23 mouse cellular contexts compared by ENCODE assay signal in the genomic region with DNA sequence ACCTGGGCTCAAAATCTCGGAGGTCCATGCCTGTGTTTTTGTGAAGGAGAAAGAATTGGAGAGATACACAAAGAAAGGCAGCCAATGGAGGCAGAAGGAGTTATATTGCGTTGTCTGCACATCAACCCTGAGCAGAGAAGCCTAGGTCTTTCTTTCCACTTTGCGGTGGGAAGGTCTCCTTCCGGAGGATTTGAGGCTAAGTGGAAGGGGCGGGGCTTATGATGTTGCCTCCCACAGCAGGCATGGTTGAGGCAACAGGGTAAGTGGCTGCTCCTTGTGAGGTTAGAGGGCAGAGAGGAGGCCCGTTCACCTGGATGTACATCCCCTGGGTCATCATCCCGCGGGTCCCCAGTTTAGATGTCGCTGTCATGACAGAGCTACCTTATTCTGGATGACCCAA. TPM values are rescaled to one million over a fixed set of nuclear protein-coding genes. Genes with fewer than 3 reads are reported as not detected.
DNase-seq lines count a peak whose midpoint lies in the region; ATAC-seq lines count a peak whose summit lies in the region.
"Had no signal": no experiment of that assay in that cellular context is flagged by ENCODE, and none has a peak within 500 bp of the region (broad histone marks: within the 10 kb centered on the region; RNA-seq: fewer than 3 reads in every experiment).

No protein-coding gene starts in this region.

- DNase-seq in CD4-positive helper T cell, adult 2 months (ENCODE audit: low read depth, low spot score), result peak; percentile 61
- DNase-seq in ES-CJ7 (ENCODE audit: low read depth, low spot score), result peak; percentile 56
- DNase-seq in thymus, postnatal 14 days, result peak; percentile 59
- DNase-seq in Muller cell, postnatal 12 days (ENCODE audit: inconsistent ontology term), result no peak
- no peak for DNase-seq in spleen, postnatal 14 days (ENCODE audit: low spot score in 2 of 2)
- no peak for DNase-seq in testis, postnatal 10 days (ENCODE audit: low spot score)
- DNase-seq: adrenal gland, postnatal 14 days; cerebellum, adult 8-10 months; cerebellum, postnatal 36 days; forebrain, postnatal 0 days; gastrocnemius, postnatal 25 days; kidney, adult 8-10 months; liver, postnatal 0 days; retina, postnatal 1 day; right cerebral cortex, postnatal 25 days had no signal

- ATAC-seq in granulocyte monocyte progenitor cell, adult 5-6 weeks (replicated peaks; ENCODE audit: poor library complexity, severe bottlenecking), result peak; percentile 64
- ATAC-seq: forebrain, postnatal 0 days; liver, postnatal 0 days; lung, postnatal 0 days; midbrain, embryonic 13.5 days had no signal

RNA-seq across cellular contexts. Expression of a gene that starts 32.7 kb away (rescaled TPM):
- total RNA-seq in granulocyte monocyte progenitor cell, adult 5-6 weeks (2014; fragmentation: Nextera tagmentation), result not detected in 2 replicates
- not detected in 2 replicates for total RNA-seq in granulocyte monocyte progenitor cell, adult 5-6 weeks (2017)
- total RNA-seq: adrenal gland, postnatal 14 days; forebrain, postnatal 0 days; gastrocnemius, postnatal 25 days; heart, adult 8-10 months; heart, postnatal 25 days; left cerebral cortex, postnatal 10 days; megakaryocyte, adult 5-6 weeks; monocyte, adult 5-6 weeks had no signal

RNA-seq across cellular contexts. Expression of a gene that starts 40.6 kb away (rescaled TPM):
- 148 and 174 TPM in 2 replicates for total RNA-seq in granulocyte monocyte progenitor cell, adult 5-6 weeks (2014; fragmentation: Nextera tagmentation)
- 115 and 120 TPM in 2 replicates for total RNA-seq in granulocyte monocyte progenitor cell, adult 5-6 weeks (2017)

Comparison
In these comparisons a context has a peak if more than half of its experiments do, and no peak if none do; other contexts are left out.
1. DNase-seq: peak in CD4-positive helper T cell, adult 2 months (single experiment), ES-CJ7 (single experiment) and thymus, postnatal 14 days (single experiment); none in Muller cell, postnatal 12 days (single experiment), spleen, postnatal 14 days (0 of 2) and testis, postnatal 10 days (single experiment).